Mouse (Mus musculus) MN1 (cell line): ENCODE results near the gene Arhgef33.
"Not testable (repeated sequence)": the region's sequence is repeated elsewhere in the genome, so short reads cannot be mapped to it uniquely, and the experiment has no call there.

Source experiments
- DNase-seq: peaks from one replicate; pipeline ENCODE4 v3.0.0-alpha.2; 2016; ENCODE audit warnings: low spot score

Arhgef33 gene

DNA sequence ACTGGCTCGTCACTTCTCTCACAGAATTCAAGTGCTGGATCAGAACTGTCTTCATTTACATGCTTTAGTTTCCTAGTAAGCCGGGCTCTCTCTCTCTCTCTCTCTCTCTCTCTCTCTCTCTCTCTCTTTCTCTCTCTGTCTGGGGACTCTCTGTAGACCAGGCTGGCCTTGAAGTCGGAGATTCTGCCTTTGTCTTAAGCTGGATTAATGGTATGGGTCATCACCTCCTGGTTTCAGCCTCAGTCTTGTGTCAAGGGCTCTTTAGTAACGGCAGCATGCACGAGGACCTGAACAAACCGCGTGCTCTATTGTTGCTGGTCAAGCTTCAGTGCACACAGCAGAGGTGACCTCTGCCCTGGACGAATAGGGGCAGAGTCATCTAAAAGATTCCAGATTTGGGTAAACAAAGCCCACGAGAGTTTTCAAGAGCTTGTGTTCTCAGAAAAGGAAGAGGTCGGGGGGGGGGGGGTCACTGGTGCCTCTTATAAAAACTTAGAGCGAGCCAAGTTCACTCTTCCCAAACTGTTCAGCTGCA, 39.5 kb downstream of the Arhgef33 start:
- no peak for DNase-seq

GRCm38 (mm10) chr17:80347234-80347633, 40.0 kb downstream of the Arhgef33 start:
- DNase-seq, result no peak

- no peak for DNase-seq
These were observed 53.0 kb downstream of the Arhgef33 start for GRCm38 (mm10) chr17:80360245-80360644.

- DNase-seq, result no peak
These were observed 60.1 kb downstream of the Arhgef33 start for GRCm38 (mm10) chr17:80367276-80367675.

DNA sequence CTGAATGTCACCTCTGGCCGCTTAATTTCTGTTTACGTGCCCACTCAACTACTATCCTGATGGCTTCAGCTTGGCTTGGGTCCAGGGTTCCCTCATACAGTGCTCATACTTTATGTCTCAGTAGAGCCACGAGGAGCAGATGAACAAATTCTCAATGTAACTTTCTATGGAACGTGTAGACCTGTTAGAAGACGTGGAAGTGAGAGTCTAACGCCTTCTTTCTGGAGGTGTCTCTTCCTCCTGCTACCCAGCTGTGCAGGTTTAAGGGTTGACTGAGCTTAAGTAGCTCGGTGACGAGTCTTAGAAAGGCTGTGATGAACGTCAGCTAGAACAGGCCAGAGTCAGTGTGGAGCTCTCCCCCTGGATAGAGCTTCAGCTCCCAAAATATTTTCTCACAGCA, 61.4 kb downstream of the Arhgef33 start:
- DNase-seq, result no peak

DNA sequence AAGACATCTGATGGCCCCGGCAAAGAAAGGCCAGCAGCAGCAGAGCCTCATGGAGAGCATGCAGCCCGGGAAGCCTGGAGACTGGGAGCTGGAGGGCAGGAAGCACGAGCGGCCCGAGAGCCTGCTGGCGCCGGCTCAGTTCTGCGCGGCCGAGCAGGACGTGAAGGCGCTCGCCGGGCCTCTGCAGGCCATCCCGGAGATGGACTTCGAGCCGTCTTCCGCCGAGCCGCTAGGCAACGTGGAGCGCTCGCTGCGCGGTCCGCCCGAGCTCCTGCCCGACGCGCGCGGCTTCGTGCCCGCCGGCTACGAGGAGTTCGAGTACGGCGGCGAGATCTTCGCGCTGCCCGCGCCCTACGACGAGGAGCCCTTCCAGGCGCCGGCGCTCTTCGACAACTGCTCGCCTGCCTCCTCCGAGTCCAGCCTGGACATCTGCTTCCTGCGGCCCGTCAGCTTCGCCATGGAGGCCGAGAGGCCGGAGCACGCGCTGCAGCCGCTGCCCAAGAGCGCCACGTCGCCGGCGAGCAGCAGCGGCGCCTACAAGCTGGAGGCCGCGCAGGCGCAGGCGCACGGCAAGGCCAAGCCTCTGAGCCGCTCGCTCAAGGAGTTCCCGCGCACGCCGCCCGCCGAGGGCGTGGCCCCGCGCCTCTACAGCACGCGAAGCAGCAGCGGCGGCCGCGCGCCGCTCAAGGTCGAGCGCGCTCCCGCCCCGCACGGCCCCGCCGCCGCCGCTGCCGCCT, 66.0 kb downstream of the Arhgef33 start, which contains the start of gene Gm10190:
TSS of gene Gm10190 (minus strand) at position 553 of the 737 bp plus-strand sequence.
- DNase-seq, result no peak

- no peak for DNase-seq
These were observed 66.5 kb downstream of the Arhgef33 start for GRCm38 (mm10) chr17:80373726-80374096.

- not testable (repeated sequence) for DNase-seq
These were observed 71.2 kb downstream of the Arhgef33 start for GRCm38 (mm10) chr17:80378386-80378785.

DNA sequence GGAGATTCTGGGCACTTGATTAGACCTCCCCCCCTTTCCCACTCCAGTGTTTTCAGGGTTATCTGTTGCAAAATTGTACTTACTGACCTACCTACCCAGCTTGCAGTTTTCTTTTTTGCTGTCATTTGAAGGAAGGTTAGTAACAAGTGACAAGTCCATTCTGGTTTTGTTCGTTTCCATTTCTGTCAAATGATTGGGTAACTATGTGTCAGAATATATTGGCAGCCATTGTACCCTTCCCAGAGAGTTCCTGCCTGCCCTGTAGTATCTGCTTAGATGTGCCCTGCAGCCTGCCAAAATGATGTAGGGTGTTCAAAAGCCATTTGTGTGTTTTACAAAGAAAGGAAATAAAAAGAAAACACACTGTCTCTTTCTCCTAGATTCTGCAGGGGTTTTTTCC, 78.5 kb downstream of the Arhgef33 start:
- DNase-seq, result no peak

DNA sequence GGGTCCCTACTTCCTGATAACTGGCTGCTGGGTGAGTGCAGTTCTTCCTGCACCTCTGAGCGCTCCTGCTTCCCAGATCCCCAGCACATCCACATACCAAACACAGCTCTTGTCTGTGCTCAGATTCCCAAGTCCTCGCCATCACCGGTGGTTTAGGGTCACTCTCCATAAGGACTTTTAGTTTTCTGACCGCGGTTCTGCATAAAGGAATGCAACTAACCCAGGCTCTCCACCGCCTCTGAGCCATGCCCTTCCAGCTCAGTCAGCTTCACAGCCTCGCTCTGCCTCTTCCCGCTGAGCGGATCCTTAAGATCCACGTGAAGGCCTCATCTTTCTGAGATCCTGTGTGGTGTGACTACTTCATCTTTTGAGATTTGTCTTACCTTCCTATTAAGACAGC, 82.8 kb downstream of the Arhgef33 start:
- DNase-seq, result no peak

- no peak for DNase-seq
These were observed 84.5 kb downstream of the Arhgef33 start for GRCm38 (mm10) chr17:80391423-80392403.

- no peak for DNase-seq
These were observed 91.0 kb downstream of the Arhgef33 start for GRCm38 (mm10) chr17:80398243-80398642.

DNA sequence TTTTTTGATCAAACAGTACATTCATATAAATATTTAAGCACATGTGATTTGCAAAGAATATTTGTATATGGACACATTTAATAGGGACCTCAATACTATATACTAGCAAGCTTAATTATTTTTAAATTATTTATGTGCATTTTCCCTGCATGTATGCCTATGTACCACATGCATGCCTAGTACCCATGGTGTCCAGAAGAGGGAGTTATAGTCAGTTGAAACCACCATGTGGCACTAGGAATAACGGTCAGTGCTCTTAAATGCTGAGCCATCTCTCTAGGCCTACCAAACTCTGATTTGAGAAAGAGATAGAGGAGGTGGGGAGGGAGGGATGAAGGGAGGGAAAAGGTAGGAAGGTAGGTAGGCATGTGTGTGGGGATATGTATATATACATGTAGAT, 104.0 kb downstream of the Arhgef33 start:
- DNase-seq, result no peak

DNA sequence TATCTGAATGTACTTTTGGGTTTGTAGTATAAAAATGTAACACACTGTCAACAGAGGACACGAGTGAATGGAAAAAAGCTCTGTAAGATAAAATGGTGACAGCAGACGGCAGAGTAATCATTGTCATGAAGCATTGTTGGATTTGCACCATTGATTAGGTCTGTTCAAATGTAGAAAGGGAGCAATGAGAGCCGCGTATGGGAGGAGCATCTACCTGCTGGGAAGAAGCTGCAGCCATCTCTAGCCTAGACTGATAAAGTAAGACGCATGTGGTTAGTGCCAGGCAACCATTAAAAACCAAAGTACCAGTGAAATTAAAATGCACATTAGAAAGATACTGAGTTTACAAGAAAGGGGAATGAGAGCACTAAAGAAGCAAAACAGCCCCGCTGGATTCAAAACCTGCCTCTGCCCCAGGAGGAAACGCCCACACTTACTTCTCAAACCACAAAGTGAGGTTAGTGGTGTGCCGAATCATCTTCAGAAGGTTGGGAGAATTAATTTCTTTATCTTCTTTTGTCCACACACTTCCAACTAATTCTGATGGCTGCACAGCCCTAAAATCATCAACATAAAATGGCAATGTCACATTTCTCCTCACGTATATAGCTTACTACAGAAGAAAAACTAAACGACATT, 111.5 kb downstream of the Arhgef33 start:
- no peak for DNase-seq

- no peak for DNase-seq
These were observed 113.8 kb downstream of the Arhgef33 start for GRCm38 (mm10) chr17:80420998-80421397.

DNA sequence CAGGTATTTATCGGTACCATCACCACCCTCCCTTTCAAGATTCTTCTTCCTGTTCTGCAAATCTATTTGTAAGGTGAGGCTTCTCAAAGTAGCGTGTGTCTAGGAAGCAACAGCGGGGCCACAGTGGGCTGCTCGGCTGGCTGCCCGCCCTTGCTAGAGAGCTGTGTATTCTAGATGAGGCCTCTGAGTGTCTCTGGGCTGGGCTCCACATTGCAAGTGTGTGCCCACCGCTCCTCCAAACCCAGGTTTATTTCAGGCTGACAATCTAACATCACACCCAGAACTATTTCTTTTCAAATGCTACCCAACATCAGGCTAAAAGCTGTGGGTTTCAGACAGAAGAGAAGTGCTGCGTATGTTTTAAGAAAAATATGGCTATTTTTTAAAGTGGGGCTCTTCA, 119.0 kb downstream of the Arhgef33 start:
- no peak for DNase-seq

GRCm38 (mm10) chr17:80426901-80427300, 119.7 kb downstream of the Arhgef33 start:
- no peak for DNase-seq

- DNase-seq, result no peak
These were observed 120.8 kb downstream of the Arhgef33 start for GRCm38 (mm10) chr17:80427966-80428365.

DNA sequence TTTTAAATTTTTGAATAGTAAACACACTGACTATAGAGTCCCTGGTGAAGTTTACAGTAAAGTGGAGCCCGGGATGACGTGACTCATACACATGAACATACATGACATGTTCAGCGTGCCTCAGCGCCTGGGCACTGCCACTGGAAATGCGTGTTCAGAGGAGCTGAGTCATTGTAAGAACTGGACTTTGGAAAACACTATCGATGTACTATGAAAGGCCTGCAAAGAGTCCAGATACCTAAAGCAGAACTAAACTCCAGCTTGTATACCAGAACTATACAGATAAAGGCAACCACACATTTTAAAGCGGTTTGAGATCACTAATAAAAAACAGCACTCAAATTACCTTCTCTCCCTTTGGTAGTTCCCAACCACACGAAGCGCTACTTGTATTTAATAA, 124.8 kb downstream of the Arhgef33 start:
- DNase-seq, result no peak

DNA sequence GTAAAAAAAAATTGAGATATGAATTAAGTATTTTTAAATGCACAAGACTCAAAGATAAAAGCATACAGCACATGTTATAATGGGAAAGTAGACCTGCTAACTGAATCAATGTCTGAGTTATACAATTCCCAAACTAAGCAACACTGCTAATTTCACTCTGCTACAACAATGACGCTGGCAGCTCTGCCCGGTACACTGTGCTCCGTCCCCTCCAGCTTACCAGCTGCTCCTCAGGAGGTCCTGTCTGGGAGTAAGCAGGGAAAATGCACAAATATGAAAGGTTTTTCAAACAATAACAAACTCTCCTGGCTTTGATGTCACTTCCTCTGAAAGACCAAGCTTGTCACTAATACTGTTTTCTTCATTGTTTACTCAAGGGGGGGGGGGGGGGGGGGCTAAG, 127.2 kb downstream of the Arhgef33 start:
- no peak for DNase-seq

GRCm38 (mm10) chr17:80435680-80436079, 128.5 kb downstream of the Arhgef33 start:
- no peak for DNase-seq

DNA sequence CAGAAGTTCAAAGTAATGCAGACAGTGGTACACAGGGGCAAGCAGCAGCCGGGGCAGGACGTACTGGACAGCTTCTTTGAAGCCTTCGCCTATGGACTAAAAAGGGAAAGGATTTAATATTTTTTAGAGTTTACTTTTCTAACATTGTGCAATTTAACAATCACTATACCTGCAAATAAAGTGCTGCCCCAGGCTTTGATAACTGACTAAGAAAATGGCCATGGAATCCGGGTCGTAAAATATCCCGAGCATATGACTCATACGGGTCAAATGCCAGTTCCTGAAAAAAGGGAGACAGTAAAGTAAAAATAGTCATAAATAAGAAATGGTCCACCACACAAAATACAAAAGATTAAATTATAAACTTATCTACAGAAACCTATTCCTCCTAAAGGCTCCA, 138.2 kb downstream of the Arhgef33 start:
- DNase-seq, result no peak
